Mouse (Mus musculus): Measurements from ENCODE around the gene Slc25a39.

DNA sequence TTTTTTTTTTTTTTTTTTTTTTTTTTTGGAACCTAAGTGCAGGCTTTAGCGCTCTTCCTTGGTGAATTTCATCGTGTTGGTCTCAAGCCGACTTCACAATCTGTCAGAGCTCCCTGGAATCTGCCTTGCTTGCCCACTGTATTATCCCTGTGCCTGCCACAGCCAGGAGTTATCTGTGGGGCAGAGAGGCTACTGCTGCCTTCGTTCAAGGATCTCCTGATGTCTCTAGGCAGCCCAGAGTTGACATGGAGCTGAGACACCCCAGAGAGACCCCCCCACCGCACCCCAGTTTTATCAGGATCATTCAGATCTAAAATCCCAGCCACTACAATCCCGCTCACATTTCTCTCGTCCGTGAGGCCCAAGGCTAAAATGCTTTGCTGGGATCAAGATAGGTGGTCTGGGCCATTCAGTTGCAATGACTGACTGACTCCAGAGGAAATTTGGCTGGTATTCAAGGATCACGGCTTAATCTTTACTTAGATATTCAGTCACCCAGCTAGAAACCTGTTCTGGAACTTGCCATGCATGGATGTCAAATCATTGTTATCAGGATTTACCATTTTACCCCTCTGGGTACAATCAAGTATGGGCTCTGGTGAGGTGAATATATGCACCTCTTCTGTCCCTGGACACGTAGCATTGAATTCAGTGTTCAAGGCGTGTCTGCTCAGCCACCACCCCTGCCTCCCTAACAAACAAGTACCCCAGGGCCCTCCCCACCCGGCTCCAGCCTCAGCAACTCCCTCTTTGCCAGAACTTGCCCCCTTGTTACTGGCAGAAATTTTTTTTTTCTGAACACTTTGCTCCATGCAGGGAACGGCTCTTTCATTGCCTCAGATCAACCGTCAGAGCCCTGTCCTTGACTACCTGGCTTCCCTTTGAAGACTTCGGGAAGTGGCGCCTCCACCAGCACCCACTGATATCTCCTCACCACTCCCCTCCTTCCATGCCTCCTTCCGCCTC lies 41.6 kb upstream of the Slc25a39 start:
- no peak for TF ChIP-seq CTCF (conservative IDR thresholded peaks at IDR 0.05 in 1 of 2, IDR thresholded peaks at IDR 0.05 in 1 of 2; ENCODE audit: low read depth in 2 of 2, low read length in 2 of 2)
- TF ChIP-seq ZC3H11A (IDR thresholded peaks at IDR 0.05; ENCODE audit: low read depth, low read length) = no peak
- TF ChIP-seq POLR2A (IDR thresholded peaks at IDR 0.05; ENCODE audit: low read depth, low read length) = no peak
- TF ChIP-seq USF1 (IDR thresholded peaks at IDR 0.05; ENCODE audit: low read depth, low read length) = no peak
- no peak for TF ChIP-seq UBTF (IDR thresholded peaks at IDR 0.05; ENCODE audit: low read depth, low read length)
- TF ChIP-seq ZNF384 (IDR thresholded peaks at IDR 0.05; ENCODE audit: low read depth, low read length) = no peak
- no peak for TF ChIP-seq MAX (IDR thresholded peaks at IDR 0.05; ENCODE audit: low read length)
- TF ChIP-seq JUND (conservative IDR thresholded peaks at IDR 0.05; ENCODE audit: low read depth, low read length) = no peak
- TF ChIP-seq NRF1 (IDR thresholded peaks at IDR 0.05; ENCODE audit: low read depth, low read length) = no peak

Data from CH12.LX (cell line).